Mouse (Mus musculus): ENCODE data around the gene Gldc.

DNA sequence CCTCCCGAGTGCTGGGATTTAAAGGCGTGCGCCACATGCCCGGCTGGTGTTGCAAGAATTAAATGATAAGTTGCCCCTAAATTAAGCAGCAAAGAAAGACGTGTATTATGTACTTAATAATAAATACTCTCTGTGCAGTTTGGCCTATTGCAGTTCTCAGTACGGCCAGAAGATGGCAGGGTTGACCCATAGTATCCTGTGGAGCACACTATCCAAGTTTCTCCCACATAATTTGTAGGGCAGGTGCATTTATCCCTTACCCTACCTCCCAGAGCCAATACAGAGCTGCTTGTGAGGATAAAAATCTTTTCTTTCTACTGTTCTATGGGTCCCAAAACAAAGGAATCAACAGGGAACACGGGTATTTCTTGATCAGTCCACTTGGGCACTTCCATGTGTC, 42.1 kb upstream of the Gldc start:
- no peak for TF ChIP-seq POLR2A (IDR thresholded peaks at IDR 0.05; ENCODE audit: low read depth, low read length)
- no peak for TF ChIP-seq CTCF (IDR thresholded peaks at IDR 0.05; ENCODE audit: borderline replicate concordance, insufficient read depth, low read length)
